Mouse (Mus musculus): Measurements from ENCODE around the gene Cpne6. TPM values are rescaled to one million over a fixed set of nuclear protein-coding genes. Genes with fewer than 3 reads are reported as not detected.

Cpne6 gene
- polyA plus RNA-seq, 1 experiment: not detected

DNA sequence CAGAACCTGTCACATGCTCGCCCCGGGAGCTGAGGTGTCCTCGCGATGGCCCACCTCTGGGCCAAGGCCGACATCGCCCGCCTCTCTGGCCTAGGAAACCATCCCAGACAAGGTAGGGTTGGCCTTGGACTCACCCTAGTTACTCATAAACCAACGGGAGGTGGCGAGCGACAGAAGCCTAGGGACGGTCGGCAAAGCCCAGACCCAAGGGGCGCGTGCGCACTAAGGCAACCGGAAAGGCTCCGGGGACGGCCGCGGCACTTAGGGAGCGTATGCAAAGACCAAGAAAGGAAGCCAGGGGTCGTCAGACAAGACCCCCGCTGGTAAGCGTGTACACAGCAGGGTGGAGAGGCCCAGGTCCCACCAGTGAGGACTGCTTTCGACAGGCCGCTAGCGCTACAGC is 49.6 kb downstream of the Cpne6 start, which contains the start of gene Dcaf11:
Gene Dcaf11, plus strand, starts transcription at position 208 of the 403 bp plus-strand sequence.
- Histone ChIP-seq H3K4me1 (peaks cover 45% of the 10 kb centered on the region), H3K9me3 (no peaks in the 10 kb centered on the region), H3K36me3 (replicated peaks; ENCODE audit: low read length) (peaks cover 35% of the 10 kb centered on the region), H3K27me3 (replicated peaks) (no peaks in the 10 kb centered on the region), H3K4me3 (replicated peaks) (peak within 1 kb of the TSS; percentile 97)
- TF ChIP-seq GATA1 (IDR thresholded peaks at IDR 0.05; ENCODE audit: borderline replicate concordance, low read length) (no peak), FLI1 (IDR thresholded peaks at IDR 0.05; ENCODE audit: low read length) (peak; percentile 30; the same call in 1 of the 2 replicates)

DNA sequence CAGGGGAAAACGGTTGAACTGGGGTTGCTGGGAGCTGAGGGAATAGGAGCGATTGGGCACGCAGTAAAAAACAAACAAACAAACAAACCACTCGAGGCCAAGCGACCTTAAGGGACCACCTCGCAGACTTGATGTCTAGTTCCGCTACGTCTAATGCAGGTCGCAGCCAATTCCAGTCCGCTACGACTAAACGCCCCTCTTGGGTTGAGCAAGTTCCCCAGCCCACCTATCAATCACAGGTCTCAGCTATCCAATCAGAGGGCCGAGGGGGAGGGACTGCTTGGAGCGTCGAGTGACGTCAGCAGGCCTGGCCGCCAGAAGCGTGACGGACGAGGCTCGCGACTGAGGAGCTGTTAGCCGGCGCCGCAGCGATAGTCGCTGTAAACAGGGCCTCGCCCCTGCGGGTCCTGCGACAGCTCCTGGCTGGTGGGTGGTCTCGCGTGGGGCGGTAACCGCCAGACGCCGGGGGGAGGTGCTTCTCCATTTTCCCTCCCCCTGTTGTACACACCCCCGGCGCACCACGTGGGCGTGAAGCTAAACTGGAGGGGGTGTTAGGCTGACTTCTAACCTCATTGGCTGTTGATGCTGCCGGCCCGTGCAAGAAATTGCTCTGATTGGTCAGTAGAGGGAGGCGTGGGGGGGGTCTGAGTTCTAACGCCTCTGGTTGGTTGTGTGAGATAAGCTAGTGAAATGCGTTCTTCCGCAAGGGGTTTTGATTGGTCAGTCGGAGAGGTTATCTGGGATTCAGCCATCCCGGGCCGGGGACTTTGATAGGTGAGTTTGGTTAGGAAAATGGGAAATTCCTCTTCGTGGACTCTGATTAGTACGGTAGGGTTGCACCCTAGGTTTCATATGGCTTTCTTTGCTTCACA is 50.2 kb downstream of the Cpne6 start, which contains the start of gene A730061H03Rik:
Gene A730061H03Rik, minus strand, starts transcription at position 205 of the 872 bp plus-strand sequence.
- TF ChIP-seq GATA1 (IDR thresholded peaks at IDR 0.05; ENCODE audit: borderline replicate concordance, low read length): no peak
- H3K36me3 ChIP-seq (replicated peaks; ENCODE audit: low read length): peaks cover 42% of the 10 kb centered on the region
- H3K27me3 ChIP-seq (replicated peaks): no peaks in the 10 kb centered on the region
- H3K9me3 ChIP-seq: no peaks in the 10 kb centered on the region
- peaks cover 43% of the 10 kb centered on the region for H3K4me1 ChIP-seq
- H3K4me3 ChIP-seq (replicated peaks): peak within 1 kb of the TSS; percentile 97

DNA sequence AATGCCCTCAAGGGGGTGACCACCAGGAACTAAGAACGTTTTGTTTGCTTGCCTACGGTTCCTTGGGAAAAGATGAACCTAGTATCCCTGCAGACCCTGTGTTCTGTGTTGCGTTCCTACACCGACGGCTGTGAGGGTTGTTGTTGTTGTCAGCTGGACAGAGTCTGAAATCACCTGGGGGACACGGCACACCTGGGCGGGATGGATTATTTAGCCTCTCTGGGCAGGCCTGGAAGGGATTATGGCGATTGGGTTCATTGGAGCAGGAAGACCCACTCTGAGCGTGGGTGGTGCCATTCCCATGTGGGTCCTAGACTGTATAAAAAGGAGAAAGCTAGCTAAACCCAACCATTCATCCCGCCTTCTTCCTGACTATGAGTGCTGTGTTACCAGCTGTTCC is 51.6 kb downstream of the Cpne6 start:
- H3K36me3 ChIP-seq (replicated peaks; ENCODE audit: low read length): peaks cover 56% of the 10 kb centered on the region
- peaks cover 33% of the 10 kb centered on the region for H3K4me1 ChIP-seq
- no peak for TF ChIP-seq FLI1 (IDR thresholded peaks at IDR 0.05; ENCODE audit: low read length)
- no peak for TF ChIP-seq GATA1 (IDR thresholded peaks at IDR 0.05; ENCODE audit: borderline replicate concordance, low read length)
- no peaks in the 10 kb centered on the region for H3K27me3 ChIP-seq (replicated peaks)
- H3K4me3 ChIP-seq (replicated peaks): peak overlapping the region; percentile 21
- no peaks in the 10 kb centered on the region for H3K9me3 ChIP-seq

DNA sequence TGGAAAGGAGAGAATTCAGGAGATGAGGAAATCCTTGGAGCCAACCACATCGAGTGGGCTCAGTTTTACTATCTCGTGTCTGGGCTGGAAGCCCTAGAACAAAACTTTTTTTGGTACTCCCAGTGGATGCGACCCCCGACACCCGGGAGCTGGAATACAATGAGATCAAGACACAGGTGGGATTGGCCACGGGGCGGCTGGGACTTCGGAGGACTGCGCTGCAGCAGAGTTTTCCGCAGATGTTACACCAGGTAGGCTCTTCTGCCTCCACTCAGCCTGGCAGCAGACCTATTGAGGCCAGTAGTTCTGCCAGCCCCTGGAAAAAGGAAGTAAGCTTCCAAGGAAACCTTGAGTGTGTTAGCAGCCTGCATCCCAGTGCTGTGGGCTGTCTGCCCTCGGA is 53.0 kb downstream of the Cpne6 start:
- no peaks in the 10 kb centered on the region for H3K27me3 ChIP-seq (replicated peaks)
- H3K36me3 ChIP-seq (replicated peaks; ENCODE audit: low read length): peaks cover 70% of the 10 kb centered on the region
- TF ChIP-seq GATA1 (IDR thresholded peaks at IDR 0.05; ENCODE audit: borderline replicate concordance, low read length) (no peak), FLI1 (IDR thresholded peaks at IDR 0.05; ENCODE audit: low read length) (no peak)
- H3K4me1 ChIP-seq: peaks cover 19% of the 10 kb centered on the region
- no peaks in the 10 kb centered on the region for H3K9me3 ChIP-seq
- H3K4me3 ChIP-seq (replicated peaks): no peak overlapping the region

DNA sequence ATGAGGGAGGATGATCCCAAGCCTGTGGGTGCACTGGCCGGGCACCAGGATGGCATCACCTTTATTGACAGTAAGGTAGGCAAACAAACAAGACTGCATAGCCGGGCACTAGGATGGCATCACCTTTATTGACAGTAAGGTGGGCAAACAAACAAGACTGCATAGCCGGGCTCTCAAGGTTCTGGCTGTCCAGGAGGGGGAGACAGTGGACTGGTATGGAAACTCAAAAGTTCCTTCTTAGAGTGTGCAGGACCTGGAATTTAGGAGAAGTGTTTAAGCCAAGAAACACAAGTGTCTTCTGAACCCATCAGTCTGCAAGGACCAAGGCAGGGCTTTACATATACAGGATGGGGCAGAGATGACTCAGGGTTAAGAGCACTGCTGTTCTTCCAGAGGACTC is 55.5 kb downstream of the Cpne6 start:
- Histone ChIP-seq H3K9me3 (no peaks in the 10 kb centered on the region), H3K27me3 (replicated peaks) (no peaks in the 10 kb centered on the region), H3K36me3 (replicated peaks; ENCODE audit: low read length) (peaks cover 91% of the 10 kb centered on the region)

More for the DNA sequence above, 55.5 kb downstream of the Cpne6 start:
- TF ChIP-seq GATA1 (IDR thresholded peaks at IDR 0.05; ENCODE audit: borderline replicate concordance, low read length): no peak
- no peak for TF ChIP-seq FLI1 (IDR thresholded peaks at IDR 0.05; ENCODE audit: low read length)
- Histone ChIP-seq H3K4me3 (replicated peaks) (no peak overlapping the region), H3K4me1 (peaks cover 22% of the 10 kb centered on the region)

Other genes with a start within 250 kb of the Cpne6 start
- 17.5 and 33.7 TPM in 2 replicates for gene Dhrs4, start 31.7 kb upstream of the Cpne6 start, polyA plus RNA-seq (2012; ENCODE audit: insufficient read depth, low replicate concordance)
- 1.9 TPM in 1 of 2 replicates, not detected in the other for gene Carmil3, start 19.8 kb upstream of the Cpne6 start, polyA plus RNA-seq (2012; ENCODE audit: insufficient read depth, low replicate concordance)
- gene Nrl, start 14.5 kb downstream of the Cpne6 start, polyA plus RNA-seq (2012; ENCODE audit: insufficient read depth, low replicate concordance): not detected in 2 replicates
- gene Pck2, start 29.8 kb downstream of the Cpne6 start, polyA plus RNA-seq (2012; ENCODE audit: insufficient read depth, low replicate concordance): 19.1 and 50.7 TPM in 2 replicates
- gene Dcaf11, start 49.6 kb downstream of the Cpne6 start, polyA plus RNA-seq (2012; ENCODE audit: insufficient read depth, low replicate concordance): 11.5 and 17.6 TPM in 2 replicates
- gene A730061H03Rik, start 50.0 kb downstream of the Cpne6 start, polyA plus RNA-seq (2012; ENCODE audit: insufficient read depth, low replicate concordance): not detected in 2 replicates
- gene Fitm1, start 65.2 kb downstream of the Cpne6 start, polyA plus RNA-seq (2012; ENCODE audit: insufficient read depth, low replicate concordance): not detected in 2 replicates
- 66.3 and 162 TPM in 2 replicates for gene Psme1, start 67.7 kb downstream of the Cpne6 start, polyA plus RNA-seq (2012; ENCODE audit: insufficient read depth, low replicate concordance)
- gene Emc9, start 74.9 kb downstream of the Cpne6 start, polyA plus RNA-seq (2012; ENCODE audit: insufficient read depth, low replicate concordance): 2.0 and 18.9 TPM in 2 replicates
- 23.2 and 78.2 TPM in 2 replicates for gene Psme2, start 80.7 kb downstream of the Cpne6 start, polyA plus RNA-seq (2012; ENCODE audit: insufficient read depth, low replicate concordance)
- gene Rnf31, start 81.3 kb downstream of the Cpne6 start, polyA plus RNA-seq (2012; ENCODE audit: insufficient read depth, low replicate concordance): 17.1 and 20.4 TPM in 2 replicates
- 40.0 and 114 TPM in 2 replicates for gene Irf9, start 93.1 kb downstream of the Cpne6 start, polyA plus RNA-seq (2012; ENCODE audit: insufficient read depth, low replicate concordance)
- gene Rec8, start 107.6 kb downstream of the Cpne6 start, polyA plus RNA-seq (2012; ENCODE audit: insufficient read depth, low replicate concordance): 1.4 and 9.7 TPM in 2 replicates
- 12.4 and 38.3 TPM in 2 replicates for gene Ipo4, start 125.5 kb downstream of the Cpne6 start, polyA plus RNA-seq (2012; ENCODE audit: insufficient read depth, low replicate concordance)
- 0.64 and 4.9 TPM in 2 replicates for gene Gm49378, start 127.5 kb downstream of the Cpne6 start, polyA plus RNA-seq (2012; ENCODE audit: insufficient read depth, low replicate concordance)
- gene Tm9sf1, start 133.4 kb downstream of the Cpne6 start, polyA plus RNA-seq (2012; ENCODE audit: insufficient read depth, low replicate concordance): 5.8 and 9.0 TPM in 2 replicates
- gene Tssk4, start 139.7 kb downstream of the Cpne6 start, polyA plus RNA-seq (2012; ENCODE audit: insufficient read depth, low replicate concordance): 0.23 TPM in 1 of 2 replicates, not detected in the other
- gene Mdp1, start 150.1 kb downstream of the Cpne6 start, polyA plus RNA-seq (2012; ENCODE audit: insufficient read depth, low replicate concordance): 3.3 and 20.1 TPM in 2 replicates
- gene Gmpr2, start 161.5 kb downstream of the Cpne6 start, polyA plus RNA-seq (2012; ENCODE audit: insufficient read depth, low replicate concordance): 12.5 and 39.5 TPM in 2 replicates
- 10.8 and 102 TPM in 2 replicates for gene Nedd8, start 161.7 kb downstream of the Cpne6 start, polyA plus RNA-seq (2012; ENCODE audit: insufficient read depth, low replicate concordance)
- gene Tinf2, start 171.4 kb downstream of the Cpne6 start, polyA plus RNA-seq (2012; ENCODE audit: insufficient read depth, low replicate concordance): 15.6 and 18.7 TPM in 2 replicates
- gene Tgm1, start 203.5 kb downstream of the Cpne6 start, polyA plus RNA-seq (2012; ENCODE audit: insufficient read depth, low replicate concordance): 1.1 and 2.7 TPM in 2 replicates
- 9.5 and 9.9 TPM in 2 replicates for gene Rabggta, start 211.8 kb downstream of the Cpne6 start, polyA plus RNA-seq (2012; ENCODE audit: insufficient read depth, low replicate concordance)
- 1.2 and 3.7 TPM in 2 replicates for gene Dhrs1, start 235.2 kb downstream of the Cpne6 start, polyA plus RNA-seq (2012; ENCODE audit: insufficient read depth, low replicate concordance)
- 18.3 and 25.1 TPM in 2 replicates for gene Nop9, start 235.2 kb downstream of the Cpne6 start, polyA plus RNA-seq (2012; ENCODE audit: insufficient read depth, low replicate concordance)
- 1.5 and 3.3 TPM in 2 replicates for gene Cideb, start 248.0 kb downstream of the Cpne6 start, polyA plus RNA-seq (2012; ENCODE audit: insufficient read depth, low replicate concordance)